Mouse (Mus musculus): ENCODE data around the gene P2ry10b.

Gene P2ry10b

DNA sequence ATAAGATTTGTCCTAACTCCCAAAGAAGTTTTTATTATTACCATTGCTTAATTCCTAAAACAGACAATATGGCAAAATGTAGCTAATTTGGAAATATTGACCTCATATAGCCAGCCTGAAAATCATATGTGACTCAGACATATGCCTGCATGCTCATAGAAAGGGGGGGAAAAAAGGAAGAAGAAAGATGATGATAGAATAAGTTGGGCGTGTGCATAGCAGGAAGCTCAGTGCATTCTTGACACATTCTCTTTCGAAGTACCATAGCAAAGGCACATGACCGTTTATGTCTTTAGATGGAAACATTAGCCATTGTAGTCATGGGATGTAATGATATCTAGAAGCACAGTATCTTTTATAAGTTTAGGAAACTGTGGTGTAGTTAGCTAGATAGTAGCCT is at the start of gene P2ry10b:
Gene P2ry10b (plus strand): TSS at position 247 of the 400 bp plus-strand sequence.
- no peak for DNase-seq

GRCm38 (mm10) chrX:107116333-107116732 is 32.4 kb upstream of the P2ry10b start:
- no peak for DNase-seq

GRCm38 (mm10) chrX:107116987-107117386 is 31.7 kb upstream of the P2ry10b start:
- DNase-seq = no peak

- no peak for DNase-seq
These were observed 5.5 kb upstream of the P2ry10b start for GRCm38 (mm10) chrX:107143184-107143583.

GRCm38 (mm10) chrX:107143930-107144329 is 4.8 kb upstream of the P2ry10b start:
- no peak for DNase-seq

DNA sequence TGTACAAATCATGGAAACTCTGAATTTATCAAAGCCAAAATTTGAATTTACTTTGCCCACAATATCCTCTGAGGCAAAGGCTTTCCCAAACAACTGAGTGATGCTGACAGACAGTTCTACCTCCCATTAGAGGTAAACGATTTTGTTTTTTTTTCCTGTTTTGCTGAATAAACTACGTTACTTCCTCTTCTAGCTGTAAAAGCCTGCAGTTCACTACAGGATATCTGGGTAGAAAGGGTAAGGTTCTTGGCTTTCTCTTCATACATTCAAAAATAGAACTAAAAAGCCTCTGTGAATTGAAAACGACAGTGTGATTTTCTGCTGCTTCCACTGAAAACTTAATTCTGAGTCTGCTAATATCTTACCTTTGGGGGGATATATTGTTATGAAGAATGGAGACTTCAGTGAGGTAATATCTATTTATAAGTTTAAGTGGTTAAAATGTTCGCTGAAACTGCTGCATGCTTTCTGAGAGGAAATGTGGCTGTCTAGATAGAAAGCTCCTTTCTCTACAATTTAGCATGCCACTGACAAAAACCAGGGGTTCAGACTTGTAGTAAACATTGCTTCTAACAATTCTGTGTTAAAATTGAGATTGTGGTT is 765 bp downstream of the P2ry10b start:
- no peak for DNase-seq

DNA sequence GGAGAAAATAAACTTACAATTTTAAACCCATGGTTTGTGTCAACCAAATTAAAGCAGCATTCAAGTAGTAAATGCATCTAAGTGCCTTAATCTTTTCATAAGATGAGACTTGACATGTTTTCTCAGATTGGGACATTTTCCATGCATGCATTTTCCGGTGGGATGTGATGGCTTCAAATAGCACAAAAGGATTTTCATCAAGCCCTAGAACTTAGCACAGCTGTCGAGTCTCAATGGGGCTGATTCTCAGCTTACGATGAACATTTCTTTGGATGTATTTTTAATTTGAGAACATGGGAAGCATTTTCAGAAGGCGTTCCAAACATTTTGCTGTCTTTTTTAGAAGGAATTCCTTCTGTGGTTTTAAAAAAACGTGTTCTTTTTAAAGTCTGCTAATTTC is 1.3 kb downstream of the P2ry10b start:
- DNase-seq = no peak

GRCm38 (mm10) chrX:107150752-107151515 is 2.2 kb downstream of the P2ry10b start:
- DNase-seq = peak; percentile 55

- DNase-seq = no peak
These were observed 7.3 kb downstream of the P2ry10b start for GRCm38 (mm10) chrX:107156021-107156420.

- peak; percentile 39 for DNase-seq
These were observed 11.8 kb downstream of the P2ry10b start for GRCm38 (mm10) chrX:107160496-107160895.

- DNase-seq = peak; percentile 43
These were observed 19.6 kb downstream of the P2ry10b start for GRCm38 (mm10) chrX:107168281-107168680.

DNA sequence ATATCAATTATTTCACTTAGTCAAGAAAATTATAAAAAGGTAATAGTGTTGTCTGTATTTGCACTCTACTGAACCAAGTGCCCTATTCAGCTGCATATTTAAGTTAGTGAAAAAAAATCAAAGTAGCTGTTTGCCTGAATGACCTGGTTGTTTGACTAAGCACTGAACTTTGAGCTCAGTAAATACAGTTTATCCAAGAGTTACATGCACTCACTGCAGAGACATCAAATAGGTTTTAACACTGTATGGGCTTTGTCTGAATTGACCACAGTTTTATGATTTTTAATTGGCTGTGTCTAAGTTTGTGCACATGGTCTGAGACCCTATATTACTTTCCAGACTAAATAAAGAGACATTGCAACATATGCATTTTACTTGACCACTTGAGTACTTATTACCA is 20.4 kb downstream of the P2ry10b start:
- DNase-seq = no peak

DNA sequence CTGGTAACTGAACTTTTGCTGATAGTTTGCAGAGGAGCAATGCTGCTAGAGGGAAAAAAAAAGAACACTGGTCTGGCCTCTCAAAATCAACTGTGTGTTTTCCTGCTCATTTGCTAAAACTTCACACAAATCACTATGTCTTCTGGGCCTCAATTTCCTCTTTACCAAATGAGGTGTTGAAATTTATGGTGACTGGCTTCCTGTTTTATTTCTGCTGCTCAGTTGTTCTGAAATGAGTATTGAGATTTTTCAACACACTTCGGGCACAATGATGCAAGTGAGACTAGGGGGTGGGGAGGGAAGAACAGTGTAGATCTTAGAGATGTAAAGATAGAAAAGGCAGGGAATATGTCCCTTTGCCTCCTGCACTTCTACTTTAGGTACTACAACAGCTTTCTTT is 30.0 kb downstream of the P2ry10b start:
- no peak for DNase-seq

DNA sequence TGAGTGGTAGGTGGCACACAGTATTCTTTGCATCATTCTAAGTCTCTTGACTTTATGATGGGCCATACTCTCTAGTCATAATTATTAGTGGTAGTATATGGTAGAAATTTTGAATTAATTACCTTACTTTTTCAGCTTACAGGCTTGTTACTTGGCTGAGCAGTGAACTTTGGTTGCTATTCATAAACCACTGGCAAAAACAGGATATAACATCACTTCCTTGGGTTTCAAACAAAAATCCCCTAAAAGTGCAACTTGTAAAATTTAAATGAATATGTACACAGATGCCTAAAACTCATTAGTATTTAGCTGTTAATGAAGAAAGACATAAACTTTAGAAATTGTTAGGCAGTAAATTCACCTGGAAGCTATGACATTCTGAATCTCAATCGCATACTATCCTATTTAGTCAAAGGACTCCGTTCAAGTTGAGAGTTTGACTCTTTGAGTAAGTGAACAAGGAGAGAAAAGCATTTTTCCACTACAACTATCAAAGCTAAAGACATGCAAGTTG is 68.9 kb downstream of the P2ry10b start:
- DNase-seq = no peak
